Mouse (Mus musculus) hindbrain, embryonic 12.5 days (tissue): ENCODE measurements around the gene Cct6b. TPM values are rescaled to one million over a fixed set of nuclear protein-coding genes. Genes with fewer than 3 reads are reported as not detected.
"Not testable (repeated sequence)": the region's sequence is repeated elsewhere in the genome, so short reads cannot be mapped to it uniquely, and the experiment has no call there.

Experiments used
- ATAC-seq: fragments of 200-750 bp; cut with Nextera tagmentation; 2 replicates; pipeline ENCODE4 v1.8.0; 2017; ENCODE audit warnings: moderate TSS enrichment; ENCODE audit not compliant: low FRiP score
- H3K27ac ChIP-seq: fragments of 300-500 bp; sonication (generic); 2 replicates; pipeline ENCODE4 v1.5.1; 2016; ENCODE audit warnings: mild to moderate bottlenecking
- H3K27me3 ChIP-seq: fragments of 300-500 bp; sonication (generic); 2 replicates; pipeline ENCODE4 v1.6.1; 2016; ENCODE audit warnings: mild to moderate bottlenecking
- H3K36me3 ChIP-seq: fragments of 300-500 bp; sonication (generic); 2 replicates; pipeline ENCODE4 v1.6.1; 2016; ENCODE audit warnings: mild to moderate bottlenecking
- H3K4me1 ChIP-seq: fragments of 300-500 bp; sonication (generic); 2 replicates; pipeline ENCODE4 v1.6.1; 2016
- H3K4me2 ChIP-seq: fragments of 300-500 bp; sonication (generic); replicated peaks from 2 replicates; pipeline ENCODE4 v1.6.1; 2016; ENCODE audit warnings: mild to moderate bottlenecking
- H3K4me3 ChIP-seq: fragments of 300-500 bp; sonication (generic); 2 replicates; pipeline ENCODE4 v1.5.1; 2016; ENCODE audit warnings: mild to moderate bottlenecking
- H3K9ac ChIP-seq: fragments of 300-500 bp; sonication (generic); 2 replicates; pipeline ENCODE4 v1.6.1; 2016; ENCODE audit warnings: mild to moderate bottlenecking, moderate library complexity
- H3K9me3 ChIP-seq: fragments of 300-500 bp; sonication (generic); replicated peaks from 2 replicates; pipeline ENCODE4 v1.6.1; 2016; ENCODE audit warnings: mild to moderate bottlenecking
- WGBS: fragments of 180-500 bp; shearing (Covaris S2); methylation state at CpG from one replicate; pipeline ENCODE4 v1.1.7; 2016; 5-methylcytosine and 5-hydroxymethylcytosine counted together
- polyA plus RNA-seq: library from polyadenylated mRNA; unstranded; fragments of >200 nt; fragmentation: Nextera tagmentation; extraction: Ambion mirVana; gene quantifications from 2 replicates; pipeline ENCODE4 v1.2.1, GENCODE M21; 2016

Gene Cct6b
- polyA plus RNA-seq, 1 experiment from 2014 or later = 0.19 TPM

- H3K27ac ChIP-seq = no peak overlapping the region
- ATAC-seq = no peak
- H3K27me3 ChIP-seq = no peaks in the 10 kb centered on the region
- H3K4me1 ChIP-seq = no peaks in the 10 kb centered on the region
- no peak overlapping the region for H3K4me3 ChIP-seq
- no peak overlapping the region for H3K9ac ChIP-seq
- H3K4me2 ChIP-seq = no peak overlapping the region
- no peaks in the 10 kb centered on the region for H3K9me3 ChIP-seq
- 70% methylated on average over 6 of the region's 6 CpGs for WGBS
- H3K36me3 ChIP-seq = no peaks in the 10 kb centered on the region
Measured at GRCm38 (mm10) chr11:82752349-82753115, 11.6 kb downstream of the Cct6b start.

DNA sequence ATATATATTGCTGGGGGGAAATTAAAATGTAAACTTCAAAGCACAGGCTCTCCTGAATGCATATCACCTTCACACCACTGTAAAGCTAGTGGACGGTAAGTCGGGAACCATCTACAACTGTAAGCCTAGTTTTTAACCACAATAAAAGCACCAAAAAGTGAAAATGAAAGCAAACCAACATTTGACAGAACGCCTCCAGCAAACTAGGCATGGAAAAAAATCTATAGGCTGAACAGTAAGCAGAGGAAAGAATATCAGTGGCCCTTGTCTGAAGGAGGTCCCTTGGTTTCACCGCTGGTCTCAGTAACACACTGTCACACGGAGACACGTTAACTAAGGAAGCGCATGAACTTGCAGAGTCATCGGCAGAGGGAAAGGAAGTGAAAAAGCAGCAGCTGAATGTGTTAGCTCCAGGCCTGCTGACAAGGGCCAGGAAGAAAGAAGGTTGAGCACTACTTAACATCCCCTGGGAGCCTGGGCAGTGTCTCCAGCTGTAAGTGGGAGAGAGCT is 17.2 kb downstream of the Cct6b start:
- H3K4me2 ChIP-seq = no peak overlapping the region
- no peak overlapping the region for H3K9ac ChIP-seq
- 85% methylated on average over 8 of the region's 8 CpGs for WGBS
- no peaks in the 10 kb centered on the region for H3K9me3 ChIP-seq
- H3K4me1 ChIP-seq = no peaks in the 10 kb centered on the region
- no peaks in the 10 kb centered on the region for H3K27me3 ChIP-seq
- H3K4me3 ChIP-seq = no peak overlapping the region
- H3K27ac ChIP-seq = no peak overlapping the region
- no peaks in the 10 kb centered on the region for H3K36me3 ChIP-seq
- no peak for ATAC-seq

- ATAC-seq = no peak
- 39% methylated on average over 6 of the region's 6 CpGs for WGBS
- no peaks in the 10 kb centered on the region for H3K9me3 ChIP-seq
- no peaks in the 10 kb centered on the region for H3K4me1 ChIP-seq
- no peaks in the 10 kb centered on the region for H3K36me3 ChIP-seq
- no peak overlapping the region for H3K9ac ChIP-seq
- H3K4me2 ChIP-seq = no peak overlapping the region
- no peak overlapping the region for H3K4me3 ChIP-seq
- no peaks in the 10 kb centered on the region for H3K27me3 ChIP-seq
- H3K27ac ChIP-seq = no peak overlapping the region
Measured at GRCm38 (mm10) chr11:82746138-82746537, 18.0 kb downstream of the Cct6b start.

DNA sequence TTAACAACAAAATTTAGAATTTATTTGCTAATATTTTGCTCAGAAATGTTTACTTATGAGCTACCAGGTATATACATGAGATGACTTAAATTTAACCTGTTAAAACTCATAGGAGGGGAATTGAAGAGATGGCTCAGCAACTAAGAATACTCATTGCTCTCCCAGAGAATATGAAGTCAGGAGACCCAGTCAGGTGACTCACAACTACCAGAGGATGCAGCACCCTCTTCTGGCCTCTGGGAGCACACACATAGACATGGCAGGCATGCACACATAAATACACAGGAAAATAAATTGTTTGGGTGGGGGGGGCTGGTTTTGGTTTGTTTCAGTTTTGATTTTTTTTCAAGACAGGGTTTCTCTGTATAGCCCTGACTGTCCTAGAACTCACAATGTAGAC is 25.1 kb downstream of the Cct6b start:
- Histone ChIP-seq H3K36me3 (no peaks in the 10 kb centered on the region), H3K4me1 (no peaks in the 10 kb centered on the region), H3K9me3 (no peaks in the 10 kb centered on the region), H3K9ac (no peak overlapping the region), H3K4me3 (no peak overlapping the region), H3K27me3 (no peaks in the 10 kb centered on the region), H3K4me2 (no peak overlapping the region), H3K27ac (no peak overlapping the region)
- no peak for ATAC-seq

GRCm38 (mm10) chr11:82734227-82734626 is 29.9 kb downstream of the Cct6b start:
- no peak overlapping the region for H3K27ac ChIP-seq
- no peak overlapping the region for H3K9ac ChIP-seq
- no peaks in the 10 kb centered on the region for H3K27me3 ChIP-seq
- ATAC-seq = no peak
- H3K4me1 ChIP-seq = no peaks in the 10 kb centered on the region
- no peak overlapping the region for H3K4me2 ChIP-seq
- no peak overlapping the region for H3K4me3 ChIP-seq
- H3K36me3 ChIP-seq = no peaks in the 10 kb centered on the region
- H3K9me3 ChIP-seq = no peaks in the 10 kb centered on the region

GRCm38 (mm10) chr11:82726862-82727261 is 37.3 kb downstream of the Cct6b start:
- Histone ChIP-seq H3K9me3 (no peaks in the 10 kb centered on the region), H3K36me3 (no peaks in the 10 kb centered on the region), H3K27me3 (no peaks in the 10 kb centered on the region), H3K4me3 (no peak overlapping the region), H3K9ac (no peak overlapping the region), H3K4me2 (no peak overlapping the region), H3K4me1 (no peaks in the 10 kb centered on the region), H3K27ac (no peak overlapping the region)
- WGBS = 97% methylated on average over 2 of the region's 2 CpGs
- no peak for ATAC-seq

- Histone ChIP-seq H3K4me2 (no peak overlapping the region), H3K36me3 (no peaks in the 10 kb centered on the region), H3K27me3 (no peaks in the 10 kb centered on the region), H3K9ac (no peak overlapping the region), H3K9me3 (no peaks in the 10 kb centered on the region), H3K27ac (no peak overlapping the region), H3K4me1 (no peaks in the 10 kb centered on the region), H3K4me3 (no peak overlapping the region)
- 84% methylated on average over 12 of the region's 12 CpGs for WGBS
- ATAC-seq = no peak
Measured at GRCm38 (mm10) chr11:82719294-82719693, 44.8 kb downstream of the Cct6b start.

GRCm38 (mm10) chr11:82712681-82713080 is 51.4 kb downstream of the Cct6b start:
- no peak overlapping the region for H3K4me3 ChIP-seq
- H3K4me1 ChIP-seq = no peaks in the 10 kb centered on the region
- no peak overlapping the region for H3K27ac ChIP-seq
- no peaks in the 10 kb centered on the region for H3K36me3 ChIP-seq
- H3K9me3 ChIP-seq = no peaks in the 10 kb centered on the region
- ATAC-seq = no peak
- H3K9ac ChIP-seq = no peak overlapping the region
- 87% methylated on average over 3 of the region's 3 CpGs for WGBS
- no peaks in the 10 kb centered on the region for H3K27me3 ChIP-seq
- no peak overlapping the region for H3K4me2 ChIP-seq

- H3K4me1 ChIP-seq = no peaks in the 10 kb centered on the region
- H3K9ac ChIP-seq = no peak overlapping the region
- no peak overlapping the region for H3K4me3 ChIP-seq
- H3K27me3 ChIP-seq = no peaks in the 10 kb centered on the region
- H3K36me3 ChIP-seq = no peaks in the 10 kb centered on the region
- no peak overlapping the region for H3K4me2 ChIP-seq
- 78% methylated on average over 4 of the region's 4 CpGs for WGBS
- no peak overlapping the region for H3K27ac ChIP-seq
- no peak for ATAC-seq
- no peaks in the 10 kb centered on the region for H3K9me3 ChIP-seq
Measured at GRCm38 (mm10) chr11:82708934-82709333, 55.2 kb downstream of the Cct6b start.

GRCm38 (mm10) chr11:82705082-82705481 is 59.0 kb downstream of the Cct6b start:
- Histone ChIP-seq H3K36me3 (no peaks in the 10 kb centered on the region), H3K9me3 (no peaks in the 10 kb centered on the region), H3K4me2 (no peak overlapping the region), H3K27me3 (0 out of 2 replicates have a peak, but pooled peaks cover 3% of the 10 kb centered on the region), H3K4me3 (no peak overlapping the region), H3K9ac (no peak overlapping the region), H3K4me1 (0 out of 2 replicates have a peak, but pooled peaks cover 3% of the 10 kb centered on the region), H3K27ac (no peak overlapping the region)
- no peak for ATAC-seq
- 76% methylated on average over 6 of the region's 6 CpGs for WGBS

- ATAC-seq = no peak
- H3K4me3 ChIP-seq = no peak overlapping the region
- WGBS = 87% methylated on average over 11 of the region's 11 CpGs
Measured at GRCm38 (mm10) chr11:82699865-82700410, 64.2 kb downstream of the Cct6b start.

GRCm38 (mm10) chr11:82695930-82696329 is 68.2 kb downstream of the Cct6b start:
- no peak for ATAC-seq
- H3K36me3 ChIP-seq = no peaks in the 10 kb centered on the region
- 56% methylated on average over 7 of the region's 7 CpGs for WGBS
- no peak overlapping the region for H3K4me2 ChIP-seq
- no peak overlapping the region for H3K9ac ChIP-seq
- H3K27ac ChIP-seq = no peak overlapping the region
- 0 out of 2 replicates have a peak, but pooled peaks cover 7% of the 10 kb centered on the region for H3K4me1 ChIP-seq
- no peak overlapping the region for H3K4me3 ChIP-seq
- H3K27me3 ChIP-seq = no peaks in the 10 kb centered on the region; the same call in 1 of the 2 replicates
- no peaks in the 10 kb centered on the region for H3K9me3 ChIP-seq

More at GRCm38 (mm10) chr11:82699865-82700410, 64.2 kb downstream of the Cct6b start:
- no peaks in the 10 kb centered on the region for H3K36me3 ChIP-seq
- no peak overlapping the region for H3K27ac ChIP-seq
- H3K4me1 ChIP-seq = 0 out of 2 replicates have a peak, but pooled peaks cover 10% of the 10 kb centered on the region
- H3K9ac ChIP-seq = no peak overlapping the region
- H3K4me2 ChIP-seq = no peak overlapping the region
- H3K27me3 ChIP-seq = 0 out of 2 replicates have a peak, but pooled peaks cover 3% of the 10 kb centered on the region
- H3K9me3 ChIP-seq = no peaks in the 10 kb centered on the region

DNA sequence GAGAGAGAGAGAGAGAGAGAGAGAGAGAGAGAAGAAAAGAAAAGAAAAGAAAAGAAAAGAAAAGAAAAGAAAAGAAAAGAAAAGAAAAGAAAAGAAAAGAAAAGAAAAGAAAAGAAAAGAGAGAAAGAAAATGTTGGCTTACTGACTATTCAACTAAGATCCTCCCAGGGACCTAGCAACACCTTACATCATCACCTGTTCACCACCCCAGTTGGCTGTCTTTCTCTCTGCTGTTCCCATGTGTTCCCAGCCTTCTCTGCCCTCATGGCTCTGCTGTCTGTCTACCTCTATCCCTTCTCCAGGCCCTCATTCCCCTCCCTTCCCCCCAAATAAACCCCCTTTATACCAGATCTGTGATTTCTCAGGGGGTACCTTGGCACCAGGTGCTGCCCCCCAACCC is 69.2 kb downstream of the Cct6b start:
- H3K4me3 ChIP-seq, H3K9ac ChIP-seq, H3K9me3 ChIP-seq, H3K4me1 ChIP-seq, H3K27me3 ChIP-seq, ATAC-seq, H3K36me3 ChIP-seq, H3K4me2 ChIP-seq, H3K27ac ChIP-seq: not testable (repeated sequence)
